Mouse (Mus musculus): ENCODE results near the gene St6galnac6.

The St6galnac6 gene

DNA sequence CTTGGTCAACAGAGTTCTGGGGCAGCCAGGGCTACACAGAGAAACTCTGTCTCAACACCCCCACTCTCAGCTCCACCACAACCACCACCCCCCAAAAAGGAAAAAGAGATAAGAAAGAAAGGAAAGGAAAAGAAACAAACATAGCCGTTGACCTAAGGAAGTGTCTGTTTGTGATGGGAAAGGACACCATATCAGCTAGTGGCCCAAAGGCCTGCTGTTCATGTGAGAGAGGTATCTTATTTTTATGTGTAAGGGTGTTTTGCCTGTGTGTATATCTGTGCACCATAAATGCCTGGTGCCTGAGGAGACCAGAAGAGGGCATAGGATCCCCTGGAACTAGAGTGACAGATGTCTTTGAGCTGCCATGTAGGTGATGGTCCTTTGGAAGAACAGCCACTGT lies 40.1 kb downstream of the St6galnac6 start:
- no peak for DNase-seq (ENCODE audit: low spot score)

DNA sequence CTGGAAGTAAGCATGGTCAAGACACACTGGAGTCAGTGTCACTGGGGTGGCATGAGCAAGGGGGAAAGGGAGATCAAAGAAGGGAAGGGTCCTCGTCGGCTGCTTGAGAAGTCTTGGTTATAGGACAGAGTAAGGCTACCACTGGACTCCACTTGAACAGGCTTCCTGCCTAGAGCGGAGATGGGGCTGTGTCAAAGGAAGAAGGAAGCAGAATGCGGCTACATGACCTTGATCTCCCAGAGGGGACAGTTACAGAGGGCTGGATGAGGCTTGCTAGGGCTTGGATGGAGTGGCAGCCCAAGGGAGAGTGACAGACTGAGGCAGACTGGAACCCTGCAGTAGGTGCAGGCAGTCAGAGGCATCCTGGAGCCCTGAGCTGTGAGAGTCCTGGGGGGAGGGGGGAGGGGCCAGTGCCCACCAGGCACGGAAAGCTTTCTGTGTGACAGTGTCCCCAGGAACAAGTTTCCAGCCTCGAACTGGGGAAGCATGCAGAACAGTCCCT lies 41.1 kb downstream of the St6galnac6 start:
- no peak for DNase-seq (ENCODE audit: low spot score)

DNA sequence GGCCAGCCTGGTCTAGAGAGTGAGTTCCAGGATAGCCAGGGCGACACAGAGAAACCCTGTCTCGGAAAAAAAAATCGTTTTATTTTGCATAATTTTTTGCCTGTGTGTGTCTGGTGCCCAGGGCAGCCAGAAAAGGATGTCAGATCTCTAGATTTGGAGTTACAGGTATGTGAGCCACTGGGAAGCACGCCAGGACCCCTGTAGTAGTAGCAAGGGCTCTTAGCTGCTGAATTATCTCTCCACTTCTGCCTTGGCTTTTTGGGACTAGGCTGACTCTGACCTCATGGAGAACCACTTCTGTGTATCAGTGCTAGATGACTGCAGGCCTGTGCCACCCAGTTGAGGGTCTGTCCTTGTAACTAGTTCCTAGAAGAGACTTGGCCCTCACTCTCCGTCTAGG lies 42.3 kb downstream of the St6galnac6 start:
- no peak for DNase-seq (ENCODE audit: low spot score)

DNA sequence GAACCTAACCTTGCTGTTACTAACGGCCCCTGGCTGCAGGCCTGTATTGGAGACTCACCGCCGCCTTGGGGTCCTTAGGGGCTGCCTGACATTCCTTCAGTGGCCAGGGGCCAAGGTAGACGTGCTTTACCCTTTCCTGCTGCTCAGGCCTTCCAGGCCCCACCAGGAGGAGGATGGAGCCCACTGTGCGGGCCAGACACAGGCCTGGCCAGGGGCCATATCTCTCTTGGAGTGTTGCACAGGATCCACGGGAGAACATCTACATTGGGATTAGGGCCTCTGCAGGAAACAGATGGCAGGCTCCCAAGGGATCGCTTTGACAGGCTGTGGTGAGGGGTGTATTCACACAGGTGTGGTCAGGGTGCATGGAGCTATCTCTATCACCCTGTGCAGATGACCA lies 43.3 kb downstream of the St6galnac6 start:
- no peak for DNase-seq (ENCODE audit: low spot score)

DNA sequence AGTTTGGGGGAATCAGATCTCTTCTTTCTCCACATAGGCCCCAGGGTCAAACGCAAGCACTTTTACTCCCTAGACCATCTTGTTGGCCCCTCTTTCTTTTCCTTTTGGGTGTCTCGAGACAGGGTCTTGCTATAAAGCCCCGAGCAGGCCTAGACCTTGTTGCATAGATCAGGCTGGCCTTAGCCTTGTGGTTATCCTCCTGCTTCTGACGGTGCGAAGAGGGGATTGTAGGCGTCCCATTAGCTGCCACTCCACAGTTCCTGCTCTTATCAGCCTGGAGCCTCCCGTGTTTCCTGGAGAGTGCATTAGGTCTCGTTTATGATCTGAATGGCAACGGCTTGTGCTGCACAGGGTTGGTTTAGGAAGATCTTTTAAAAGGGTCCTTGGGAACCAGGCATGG lies 44.6 kb downstream of the St6galnac6 start:
- DNase-seq (ENCODE audit: low spot score): no peak

DNA sequence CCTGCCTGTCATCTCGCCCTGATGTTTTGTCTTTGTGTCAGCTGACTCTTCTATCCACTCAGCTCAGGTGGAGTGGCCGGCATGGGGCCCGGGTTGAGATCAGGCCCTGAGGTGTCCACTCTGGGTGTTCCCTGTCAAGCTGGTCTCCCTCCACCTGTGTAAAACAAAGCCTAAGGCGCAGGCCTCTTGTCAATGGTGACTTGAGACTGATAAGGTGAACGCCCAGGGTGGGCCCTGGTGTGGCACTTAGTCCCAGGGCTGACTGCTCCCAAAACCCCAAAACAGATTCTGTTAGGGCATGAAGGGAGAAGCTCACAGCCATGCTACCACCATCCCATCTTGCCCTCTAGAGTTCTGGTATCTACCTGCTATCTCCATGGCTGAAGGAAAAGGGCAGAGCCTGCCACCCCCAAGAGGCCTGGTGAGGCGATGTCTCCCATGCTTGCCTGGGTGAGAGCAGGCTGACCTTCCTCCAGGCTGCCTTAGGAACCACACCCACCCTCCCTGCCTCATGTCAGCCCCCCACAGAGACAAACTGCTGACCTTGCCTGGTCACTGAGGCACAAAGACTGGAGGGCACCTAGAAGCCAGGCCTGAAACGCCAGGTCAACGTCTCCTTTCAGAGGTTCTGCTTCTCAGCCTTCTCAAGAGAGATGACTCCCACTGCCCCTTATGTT lies 45.4 kb downstream of the St6galnac6 start:
- DNase-seq (ENCODE audit: low spot score): no peak

DNA sequence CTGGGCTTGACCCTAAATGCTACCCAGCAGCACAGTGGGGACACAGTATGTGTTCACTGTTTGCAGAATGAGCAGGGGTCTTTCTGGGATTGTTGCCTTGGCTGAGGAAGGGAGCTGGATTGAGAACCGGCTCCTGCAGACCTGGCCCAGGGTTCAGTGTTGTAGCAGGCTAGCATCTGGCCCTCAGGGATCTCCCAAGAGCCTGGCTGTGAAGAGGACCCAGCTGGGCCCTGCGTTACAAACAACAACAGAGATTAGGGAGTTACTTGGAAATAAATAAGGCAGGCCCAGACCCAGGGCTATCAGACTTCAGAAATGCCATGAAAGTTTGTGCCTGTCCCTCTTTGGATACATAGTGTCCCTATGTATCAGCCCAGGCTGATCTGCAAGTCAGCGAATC lies 46.1 kb downstream of the St6galnac6 start:
- DNase-seq (ENCODE audit: low spot score): no peak

DNA sequence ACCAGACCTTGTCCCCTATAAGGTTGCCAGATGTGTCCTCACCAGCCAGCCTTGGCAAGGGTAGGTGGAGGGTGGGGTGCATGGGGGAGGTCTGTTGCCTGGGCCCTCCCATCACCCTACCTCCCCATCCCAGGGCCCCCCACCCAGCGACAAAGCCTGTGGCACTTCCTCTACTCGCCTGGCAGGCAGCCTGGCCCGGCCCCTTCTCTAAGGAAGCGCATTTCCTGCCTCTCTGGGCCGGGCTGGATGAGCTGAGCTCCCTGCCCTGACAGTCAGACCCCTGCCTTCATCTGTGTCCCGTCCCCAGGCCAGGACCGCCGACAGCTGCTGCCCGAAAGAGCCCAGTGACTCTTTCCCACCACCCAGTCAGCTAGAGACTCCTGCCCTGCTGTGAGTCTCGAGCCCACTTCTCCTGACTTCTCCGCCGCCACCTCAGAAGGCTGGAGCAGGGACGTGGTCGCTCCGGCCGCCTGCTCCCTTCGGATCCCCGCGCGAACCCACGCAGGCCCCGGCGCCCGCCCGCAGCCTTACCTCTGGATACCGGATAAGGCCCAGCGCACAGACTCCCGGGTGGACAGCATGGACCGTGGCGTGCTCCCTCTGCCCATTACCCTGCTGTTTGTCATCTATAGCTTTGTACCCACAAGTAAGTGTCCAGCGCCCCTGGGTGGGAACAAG lies 47.0 kb downstream of the St6galnac6 start, which contains the start of gene Eng:
Gene Eng (plus strand): TSS at position 217 of the 678 bp plus-strand sequence.
- DNase-seq (ENCODE audit: low spot score): peak; percentile 87

DNA sequence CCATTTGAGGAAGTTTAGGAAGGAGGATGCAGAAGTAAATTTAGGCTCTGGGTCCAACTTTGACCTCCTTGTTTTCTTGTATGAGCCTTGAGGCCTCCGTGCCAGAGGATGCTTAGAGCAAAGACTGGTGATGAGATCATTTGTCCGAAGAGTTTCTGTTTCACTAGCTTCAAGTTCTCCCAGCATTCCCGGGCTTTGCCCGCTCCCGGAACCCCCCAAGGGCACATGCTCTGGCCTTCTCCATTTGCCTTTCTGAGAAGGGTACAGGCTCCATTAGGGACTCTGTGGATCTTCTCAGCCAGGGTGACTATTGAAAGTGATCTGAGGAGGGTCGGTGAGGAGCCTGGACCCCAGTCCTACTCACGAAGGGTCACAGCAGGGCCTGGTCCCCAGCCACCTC lies 47.9 kb downstream of the St6galnac6 start:
- no peak for DNase-seq (ENCODE audit: low spot score)

DNA sequence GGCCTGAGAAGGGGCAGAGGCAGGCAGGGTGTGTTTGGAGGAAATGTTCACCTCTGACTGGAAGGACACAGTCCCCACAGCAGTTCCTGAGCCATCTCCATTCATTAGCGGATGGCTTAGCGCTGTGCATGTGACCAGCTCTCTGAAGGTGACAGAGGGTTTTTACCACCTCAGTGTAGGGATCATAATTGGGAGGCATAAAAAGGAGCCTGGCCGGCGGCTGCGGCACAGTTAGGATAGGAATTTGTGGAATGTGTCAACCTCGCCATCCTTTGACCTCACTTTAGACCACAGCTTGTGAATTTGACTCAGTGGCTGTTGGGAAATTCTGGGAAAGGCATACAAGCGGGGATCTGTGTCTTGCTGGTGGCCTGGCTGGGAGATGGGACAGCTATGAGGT lies 54.3 kb downstream of the St6galnac6 start:
- DNase-seq (ENCODE audit: low spot score): no peak

DNA sequence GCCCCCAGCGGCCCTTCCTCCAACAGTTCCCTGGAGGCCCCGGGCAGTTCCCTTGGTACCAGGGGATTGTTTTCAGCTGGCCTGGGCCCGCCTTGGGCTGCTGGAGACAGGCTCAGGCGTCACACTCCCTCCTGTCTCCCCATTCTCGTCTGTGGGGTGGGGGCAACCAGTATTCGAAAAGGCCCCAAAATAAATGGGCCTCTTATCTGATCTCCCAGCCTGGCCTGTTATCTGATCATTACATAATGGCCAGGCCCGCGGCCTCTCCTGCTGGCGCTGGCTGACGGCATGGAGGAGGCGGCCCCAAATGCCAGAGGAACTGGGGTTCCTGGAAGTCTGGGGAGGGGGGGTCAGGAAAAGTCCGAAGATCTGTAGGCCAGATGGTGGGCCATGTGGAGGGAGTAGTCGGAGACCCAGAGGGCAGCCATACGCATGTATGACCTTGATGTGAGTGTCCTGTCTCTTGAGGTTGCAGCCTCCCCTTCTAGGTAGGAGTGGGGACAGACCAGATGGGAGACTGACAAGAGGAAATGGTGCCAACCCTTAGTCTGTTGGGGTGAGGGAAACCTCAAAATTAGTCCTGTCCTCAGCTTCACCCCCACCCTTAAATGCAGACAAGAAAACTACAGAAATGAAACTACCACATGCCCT lies 55.4 kb downstream of the St6galnac6 start:
- peak; percentile 75 for DNase-seq (ENCODE audit: low spot score)

DNA sequence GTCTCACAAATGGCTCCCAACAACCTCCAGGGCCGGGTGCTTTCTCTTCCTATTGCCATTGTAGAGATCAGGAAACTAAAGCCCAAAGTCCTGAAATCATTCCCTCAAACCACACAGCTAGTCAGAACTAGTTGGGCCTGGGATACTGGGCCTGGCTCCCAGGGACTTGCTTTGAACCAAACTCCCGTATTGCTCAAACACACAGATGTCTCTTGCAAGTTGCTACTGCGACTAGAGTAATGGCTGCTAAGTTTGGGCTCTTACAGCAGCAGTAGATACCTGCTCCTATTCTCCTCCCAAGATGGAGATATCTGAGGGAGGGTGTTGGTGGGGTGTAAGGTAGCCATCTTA lies 55.9 kb downstream of the St6galnac6 start:
- DNase-seq (ENCODE audit: low spot score): no peak

DNA sequence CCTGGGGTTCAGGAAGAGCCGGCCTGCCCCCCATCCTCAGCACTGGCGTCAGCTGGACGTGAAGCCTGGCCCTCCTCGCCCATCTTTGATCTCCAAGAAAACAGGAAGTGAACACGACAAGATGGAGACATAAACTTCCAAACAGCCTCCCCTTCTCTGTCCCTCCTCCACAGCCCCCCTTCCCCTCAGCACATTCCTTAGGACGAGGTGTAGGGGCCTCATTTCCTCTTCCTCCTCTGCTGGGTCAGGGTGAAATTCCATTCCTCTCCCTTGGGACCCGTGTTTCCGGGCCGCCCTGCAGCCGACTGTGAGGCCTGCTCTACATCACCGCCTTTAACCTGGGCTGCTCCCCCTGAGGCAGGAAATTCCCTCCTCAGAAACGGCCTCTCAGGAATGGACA lies 56.3 kb downstream of the St6galnac6 start:
- peak; percentile 82 for DNase-seq (ENCODE audit: low spot score)

DNA sequence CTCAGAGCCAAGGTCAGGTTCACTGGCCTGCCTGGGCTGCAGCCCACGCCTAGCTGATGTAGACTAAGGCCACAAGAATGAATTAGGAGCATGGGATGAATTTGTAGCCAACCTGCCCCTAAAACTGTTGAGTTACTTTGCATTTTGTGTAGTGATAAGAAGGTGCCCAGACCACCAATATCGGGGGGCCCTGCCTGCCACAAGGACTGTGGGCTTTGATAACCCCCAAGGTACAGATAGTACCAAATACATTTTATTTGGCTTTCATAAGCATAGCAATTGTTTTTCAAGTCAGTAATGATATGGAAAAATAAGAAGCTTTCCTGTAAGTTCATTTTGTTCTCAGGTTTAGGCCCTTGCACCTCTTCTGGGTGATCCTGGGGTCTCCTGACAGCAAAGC lies 59.4 kb downstream of the St6galnac6 start:
- no peak for DNase-seq (ENCODE audit: low spot score)

DNA sequence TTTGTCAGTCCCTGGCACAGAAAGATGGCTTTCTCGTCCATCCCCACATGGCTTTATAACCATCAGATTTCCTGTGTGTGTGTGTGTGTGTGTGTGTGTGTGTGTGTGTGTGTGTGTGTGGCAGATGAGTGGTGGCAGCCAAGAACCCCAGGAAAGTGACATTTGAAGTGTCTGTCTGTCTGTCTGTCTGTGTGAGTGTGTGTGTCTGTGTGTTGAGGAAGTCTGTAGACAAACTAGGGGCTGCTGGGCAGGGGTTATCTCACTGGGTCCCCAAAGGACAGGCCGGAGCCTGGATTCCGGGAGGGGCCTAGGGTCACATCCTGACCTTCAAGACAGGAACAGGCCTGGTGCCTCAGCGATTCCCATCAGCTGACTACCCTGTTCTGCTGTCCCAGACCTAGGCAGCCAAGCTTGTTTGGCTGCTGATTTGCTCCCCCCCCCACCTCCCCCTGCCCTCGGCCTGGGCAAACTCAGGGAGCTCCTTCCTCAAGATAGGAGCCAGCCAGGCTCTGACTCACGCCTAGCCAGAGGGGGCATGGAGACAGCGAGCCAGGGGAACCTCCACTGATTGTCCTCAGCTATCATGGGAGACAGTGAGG lies 62.1 kb downstream of the St6galnac6 start:
- peak; percentile 80 for DNase-seq (ENCODE audit: low spot score)

DNA sequence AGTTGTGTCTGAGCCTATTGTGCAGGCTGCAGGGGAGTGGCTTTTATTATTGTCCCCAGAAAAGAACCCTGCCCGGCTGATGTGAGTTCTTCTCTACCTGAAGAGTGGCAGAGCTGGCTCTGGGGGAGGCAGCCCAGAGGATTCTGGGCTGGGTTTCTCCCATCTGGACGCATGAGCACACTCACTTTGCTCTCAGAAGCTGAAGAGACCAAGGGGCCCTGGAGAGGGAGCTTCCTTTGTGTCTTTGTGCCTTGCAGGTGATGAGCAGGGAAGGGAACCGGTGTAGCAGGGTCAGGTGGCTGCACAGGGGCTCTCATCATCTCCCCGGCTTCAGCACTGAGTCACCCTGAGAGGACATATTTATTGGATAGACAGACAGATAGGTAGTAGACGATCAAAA lies 62.8 kb downstream of the St6galnac6 start:
- DNase-seq (ENCODE audit: low spot score): no peak

DNA sequence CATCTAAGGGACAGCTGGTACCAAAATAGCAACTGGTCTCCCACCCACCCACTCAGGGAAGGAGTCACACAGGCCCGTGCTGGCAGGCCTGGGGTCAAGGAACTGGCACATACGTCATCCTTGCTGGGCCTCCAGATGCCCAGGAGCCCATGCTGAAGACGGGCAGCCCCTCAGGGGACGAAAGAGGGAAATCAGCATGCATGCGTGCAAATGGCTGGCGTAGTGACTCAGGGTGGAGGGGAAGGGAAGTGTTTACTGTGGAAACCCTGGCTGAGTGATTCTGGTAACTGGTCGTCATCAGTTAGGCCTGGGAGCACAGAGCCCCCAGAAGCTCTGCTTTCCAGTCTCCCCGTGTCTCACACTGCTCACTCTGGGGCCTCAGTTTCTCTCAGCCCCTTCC lies 65.8 kb downstream of the St6galnac6 start:
- DNase-seq (ENCODE audit: low spot score): no peak

DNA sequence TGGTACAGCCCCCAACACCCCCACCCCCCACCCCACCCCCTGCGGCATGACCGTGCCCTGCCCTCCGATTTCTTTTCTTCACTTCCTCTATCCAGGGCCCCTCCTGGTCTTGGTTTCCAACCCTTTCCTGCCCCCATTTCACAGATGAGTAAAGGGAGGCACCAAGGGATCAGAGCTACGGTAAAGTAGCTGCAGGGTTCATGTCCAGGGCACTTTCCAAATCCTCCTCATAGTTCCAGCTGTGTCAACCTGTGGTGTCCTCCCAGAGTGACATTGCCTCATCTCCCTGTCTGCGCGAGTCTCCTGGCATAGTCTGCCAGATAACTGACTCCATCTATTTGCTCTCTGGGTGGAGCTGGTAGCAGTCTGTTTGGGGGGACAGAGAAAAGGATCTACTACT lies 66.3 kb downstream of the St6galnac6 start:
- no peak for DNase-seq (ENCODE audit: low spot score)

DNA sequence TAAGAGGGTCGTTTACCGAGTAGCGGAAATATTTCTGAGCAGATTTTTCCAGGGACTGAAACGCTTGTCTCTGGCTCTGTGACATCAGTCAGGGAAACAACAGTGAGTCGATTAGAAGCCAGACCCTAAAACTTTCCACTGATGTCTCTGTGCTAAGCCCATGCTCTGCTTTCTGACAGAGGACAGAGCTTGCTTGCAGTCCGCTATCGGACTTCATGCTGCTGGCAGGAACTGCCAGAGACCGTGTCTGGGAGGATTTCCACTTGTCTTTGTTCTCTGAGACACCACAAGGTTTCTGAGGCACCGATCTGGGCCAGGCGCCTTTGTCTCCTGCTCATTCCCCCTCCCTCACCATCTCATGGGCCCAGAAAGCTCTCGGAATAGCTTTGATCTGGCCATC lies 68.3 kb downstream of the St6galnac6 start:
- DNase-seq (ENCODE audit: low spot score): no peak

DNA sequence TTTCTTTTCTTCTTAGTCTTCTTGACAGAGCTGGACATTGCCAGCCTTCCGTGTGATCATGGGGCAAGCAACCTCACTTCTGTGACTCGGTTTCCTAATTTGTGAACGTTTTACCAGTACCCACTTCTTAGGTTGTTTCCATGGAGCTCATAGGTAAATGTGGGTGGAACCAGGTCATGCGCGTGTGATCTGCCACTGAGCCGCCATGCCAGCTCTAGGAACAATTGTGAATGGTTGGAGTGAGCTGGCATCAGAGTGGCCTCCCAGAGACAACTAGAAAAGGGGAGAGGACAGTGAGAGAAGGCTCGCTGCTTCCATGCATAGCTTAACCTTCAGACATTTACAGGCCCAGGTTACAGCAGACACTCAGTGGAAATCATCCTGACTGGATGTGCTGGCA lies 68.7 kb downstream of the St6galnac6 start:
- DNase-seq (ENCODE audit: low spot score): no peak

DNA sequence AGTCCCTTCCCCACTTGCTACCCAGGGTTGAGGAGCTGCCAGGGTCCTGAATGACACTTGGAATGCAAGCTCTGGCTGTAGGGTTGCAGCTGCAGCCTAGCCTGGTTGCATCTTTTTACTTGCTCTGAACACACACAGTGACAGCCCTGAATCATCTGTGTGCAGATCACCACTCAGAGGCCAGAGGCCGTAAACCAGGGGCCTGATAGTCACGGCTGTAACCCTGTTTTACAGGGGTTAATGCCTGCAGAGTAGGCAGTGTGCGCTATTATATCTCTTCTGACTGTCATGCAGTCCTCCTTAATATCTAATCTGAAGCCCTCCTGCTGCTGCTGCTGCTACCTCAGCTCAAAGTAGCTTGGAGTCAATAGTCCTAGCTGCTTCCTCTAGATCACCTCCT lies 70.4 kb downstream of the St6galnac6 start:
- DNase-seq (ENCODE audit: low spot score): no peak

Measured in lung, postnatal 25 days (tissue).